Mouse (Mus musculus) neural tube, embryonic 12.5 days (tissue): Measurements from ENCODE around the gene Gm20518. TPM values are rescaled to one million over a fixed set of nuclear protein-coding genes. Genes with fewer than 3 reads are reported as not detected.

ENCODE experiments used
- ATAC-seq: fragments of 200-750 bp; cut with Nextera tagmentation; 2 replicates; pipeline ENCODE4 v1.8.0; 2017; ENCODE audit warnings: low read depth, mild to moderate bottlenecking, moderate TSS enrichment, moderate library complexity; ENCODE audit not compliant: low FRiP score
- H3K27ac ChIP-seq: fragments of 300-500 bp; sonication (generic); 2 replicates; pipeline ENCODE4 v1.5.1; 2016
- H3K27me3 ChIP-seq: fragments of 300-500 bp; sonication (generic); replicated peaks from 2 replicates; pipeline ENCODE4 v1.6.1; 2016; ENCODE audit warnings: mild to moderate bottlenecking
- H3K36me3 ChIP-seq: fragments of 300-500 bp; sonication (generic); 2 replicates; pipeline ENCODE4 v1.6.1; 2016; ENCODE audit warnings: mild to moderate bottlenecking
- H3K4me1 ChIP-seq: fragments of 300-500 bp; sonication (generic); 2 replicates; pipeline ENCODE4 v1.6.1; 2016
- H3K4me2 ChIP-seq: fragments of 300-500 bp; sonication (generic); replicated peaks from 2 replicates; pipeline ENCODE4 v1.6.1; 2016; ENCODE audit warnings: mild to moderate bottlenecking
- H3K4me3 ChIP-seq: fragments of 300-500 bp; sonication (generic); 2 replicates; pipeline ENCODE4 v1.5.1; 2016
- H3K9ac ChIP-seq: fragments of 300-500 bp; sonication (generic); 2 replicates; pipeline ENCODE4 v1.6.1; 2016; ENCODE audit warnings: mild to moderate bottlenecking
- H3K9me3 ChIP-seq: fragments of 300-500 bp; sonication (generic); 2 replicates; pipeline ENCODE4 v1.6.1; 2016; ENCODE audit warnings: mild to moderate bottlenecking
- WGBS: fragments of 180-500 bp; shearing (Covaris S2); methylation state at CpG from one replicate; pipeline ENCODE4 v1.1.7; 2016; 5-methylcytosine and 5-hydroxymethylcytosine counted together
- polyA plus RNA-seq: library from polyadenylated mRNA; unstranded; fragments of >200 nt; fragmentation: Nextera tagmentation; extraction: Ambion mirVana; gene quantifications from 2 replicates; pipeline ENCODE4 v1.2.1, GENCODE M21; 2016

Gene Gm20518
- polyA plus RNA-seq, 1 experiment from 2014 or later: 0.43 TPM

GRCm38 (mm10) chr16:17801777-17802455 lies 89.6 kb downstream of the Gm20518 start:
- H3K4me3 ChIP-seq: no peak overlapping the region
- H3K9ac ChIP-seq: no peak overlapping the region
- WGBS: 3% methylated on average over 7 of the region's 7 CpGs
- ATAC-seq: no peak
- peak overlapping the region; percentile 58 for H3K4me2 ChIP-seq
- no peaks in the 10 kb centered on the region for H3K36me3 ChIP-seq
- no peak overlapping the region for H3K27ac ChIP-seq
- no peaks in the 10 kb centered on the region for H3K9me3 ChIP-seq
- peaks cover 57% of the 10 kb centered on the region for H3K4me1 ChIP-seq
- peaks cover 99% of the 10 kb centered on the region for H3K27me3 ChIP-seq

GRCm38 (mm10) chr16:17799584-17799983 lies 91.9 kb downstream of the Gm20518 start:
- Histone ChIP-seq H3K4me1 (peaks cover 46% of the 10 kb centered on the region), H3K4me3 (no peak overlapping the region; the same call in 1 of the 2 replicates), H3K36me3 (no peaks in the 10 kb centered on the region), H3K27me3 (peaks cover 96% of the 10 kb centered on the region), H3K9ac (no peak overlapping the region), H3K4me2 (peak overlapping the region; percentile 74; the same call in 1 of the 2 replicates), H3K9me3 (no peaks in the 10 kb centered on the region), H3K27ac (no peak overlapping the region)
- ATAC-seq: no peak

- Histone ChIP-seq H3K4me2 (peak overlapping the region; percentile 74), H3K27me3 (peaks cover 92% of the 10 kb centered on the region), H3K27ac (no peak overlapping the region), H3K36me3 (0 out of 2 replicates have a peak, but pooled peaks cover 3% of the 10 kb centered on the region), H3K9ac (peak overlapping the region; percentile 70), H3K4me1 (peaks cover 38% of the 10 kb centered on the region), H3K4me3 (peak overlapping the region; percentile 53), H3K9me3 (no peaks in the 10 kb centered on the region)
- ATAC-seq: no peak
- 2% methylated on average over 43 of the region's 45 CpGs for WGBS
These were observed 92.9 kb downstream of the Gm20518 start for GRCm38 (mm10) chr16:17798321-17799180.

- peak overlapping the region; percentile 74 for H3K4me2 ChIP-seq
- no peaks in the 10 kb centered on the region for H3K9me3 ChIP-seq
- peak overlapping the region; percentile 70 for H3K9ac ChIP-seq
- H3K4me3 ChIP-seq: peak overlapping the region; percentile 53
- H3K27me3 ChIP-seq: peaks cover 85% of the 10 kb centered on the region
- H3K27ac ChIP-seq: no peak overlapping the region
- WGBS: 3% methylated on average over 29 of the region's 29 CpGs
- peaks cover 31% of the 10 kb centered on the region for H3K4me1 ChIP-seq
- ATAC-seq: no peak; the same call in 1 of the 2 replicates
- peaks cover 9% of the 10 kb centered on the region for H3K36me3 ChIP-seq
These were observed 93.6 kb downstream of the Gm20518 start for GRCm38 (mm10) chr16:17797812-17798311.

GRCm38 (mm10) chr16:17796971-17797811 lies 94.3 kb downstream of the Gm20518 start, which contains the start of gene Scarf2:
Gene Scarf2 (plus strand): TSS chr16:17797282.
- peaks cover 24% of the 10 kb centered on the region for H3K4me1 ChIP-seq
- WGBS: 1% methylated on average over 80 of the region's 81 CpGs
- H3K9me3 ChIP-seq: no peaks in the 10 kb centered on the region
- ATAC-seq: peak; percentile 10; the same call in 1 of the 2 replicates
- H3K27me3 ChIP-seq: peaks cover 79% of the 10 kb centered on the region
- H3K9ac ChIP-seq: peak within 1 kb of the TSS; percentile 70
- peak within 1 kb of the TSS; percentile 74 for H3K4me2 ChIP-seq
- no peak within 1 kb of the TSS for H3K27ac ChIP-seq
- H3K4me3 ChIP-seq: peak within 1 kb of the TSS; percentile 53
- H3K36me3 ChIP-seq: peaks cover 16% of the 10 kb centered on the region

GRCm38 (mm10) chr16:17796519-17796918 lies 95.0 kb downstream of the Gm20518 start:
- no peak overlapping the region for H3K27ac ChIP-seq

GRCm38 (mm10) chr16:17795643-17796042 lies 95.8 kb downstream of the Gm20518 start:
- no peak overlapping the region for H3K27ac ChIP-seq
- WGBS: 67% methylated on average over 5 of the region's 5 CpGs
- no peak overlapping the region for H3K9ac ChIP-seq
- no peak for ATAC-seq
- no peak overlapping the region for H3K4me2 ChIP-seq
- H3K9me3 ChIP-seq: no peaks in the 10 kb centered on the region
- H3K27me3 ChIP-seq: peaks cover 63% of the 10 kb centered on the region
- no peak overlapping the region for H3K4me3 ChIP-seq
- H3K36me3 ChIP-seq: peaks cover 30% of the 10 kb centered on the region
- peaks cover 20% of the 10 kb centered on the region for H3K4me1 ChIP-seq

More at GRCm38 (mm10) chr16:17796519-17796918, 95.0 kb downstream of the Gm20518 start:
- no peaks in the 10 kb centered on the region for H3K9me3 ChIP-seq
- H3K36me3 ChIP-seq: peaks cover 23% of the 10 kb centered on the region
- H3K27me3 ChIP-seq: peaks cover 72% of the 10 kb centered on the region
- H3K4me2 ChIP-seq: peak overlapping the region; percentile 74
- peaks cover 20% of the 10 kb centered on the region for H3K4me1 ChIP-seq
- H3K4me3 ChIP-seq: peak overlapping the region; percentile 53; the same call in 1 of the 2 replicates
- H3K9ac ChIP-seq: peak overlapping the region; percentile 70
- ATAC-seq: no peak

- 88% methylated on average over 4 of the region's 4 CpGs for WGBS
- Histone ChIP-seq H3K9ac (no peak overlapping the region), H3K27ac (no peak overlapping the region), H3K27me3 (peaks cover 47% of the 10 kb centered on the region), H3K4me1 (peaks cover 20% of the 10 kb centered on the region), H3K9me3 (no peaks in the 10 kb centered on the region), H3K4me3 (no peak overlapping the region), H3K4me2 (no peak overlapping the region), H3K36me3 (peaks cover 35% of the 10 kb centered on the region)
- ATAC-seq: no peak
These were observed 97.4 kb downstream of the Gm20518 start for GRCm38 (mm10) chr16:17794047-17794446.

- H3K4me3 ChIP-seq: no peak overlapping the region
- WGBS: 43% methylated on average over 3 of the region's 3 CpGs
- H3K4me2 ChIP-seq: no peak overlapping the region
- H3K27me3 ChIP-seq: peaks cover 34% of the 10 kb centered on the region
- H3K36me3 ChIP-seq: peaks cover 46% of the 10 kb centered on the region
- H3K27ac ChIP-seq: no peak overlapping the region
- peaks cover 12% of the 10 kb centered on the region for H3K4me1 ChIP-seq
- H3K9me3 ChIP-seq: no peaks in the 10 kb centered on the region
- no peak for ATAC-seq
- no peak overlapping the region for H3K9ac ChIP-seq
These were observed 98.7 kb downstream of the Gm20518 start for GRCm38 (mm10) chr16:17792728-17793127.

- peaks cover 71% of the 10 kb centered on the region for H3K36me3 ChIP-seq
These were observed 106.1 kb downstream of the Gm20518 start for GRCm38 (mm10) chr16:17785337-17785736.

More at GRCm38 (mm10) chr16:17785337-17785736, 106.1 kb downstream of the Gm20518 start:
- H3K9ac ChIP-seq: no peak overlapping the region
- H3K27ac ChIP-seq: no peak overlapping the region
- ATAC-seq: no peak
- H3K4me1 ChIP-seq: no peaks in the 10 kb centered on the region
- H3K9me3 ChIP-seq: no peaks in the 10 kb centered on the region
- 65% methylated on average over 3 of the region's 3 CpGs for WGBS
- no peaks in the 10 kb centered on the region for H3K27me3 ChIP-seq
- H3K4me3 ChIP-seq: no peak overlapping the region
- no peak overlapping the region for H3K4me2 ChIP-seq
